Mouse (Mus musculus) thymus, postnatal 0 days (tissue): ENCODE results near the gene Hoxc5. TPM values are rescaled to one million over a fixed set of nuclear protein-coding genes. Genes with fewer than 3 reads are reported as not detected.

Experiments
- DNase-seq: peaks from one replicate; pipeline ENCODE4 v3.0.0-alpha.2; 2015; ENCODE audit warnings: low spot score
- polyA plus RNA-seq: library from polyadenylated mRNA; unstranded; fragments of >200 nt; fragmentation: Nextera tagmentation; extraction: Ambion mirVana; gene quantifications from 2 replicates; pipeline ENCODE4 v1.2.1, GENCODE M21; 2015

Gene Hoxc5
- polyA plus RNA-seq, 1 experiment from 2014 or later = 0.16 TPM

GRCm38 (mm10) chr15:102967511-102968397, 511 bp downstream of the Hoxc5 start:
- DNase-seq = no peak

- no peak for DNase-seq
Observed at GRCm38 (mm10) chr15:102969296-102969695, 2.1 kb downstream of the Hoxc5 start.

GRCm38 (mm10) chr15:102970740-102971139, 3.5 kb downstream of the Hoxc5 start:
- DNase-seq = no peak

GRCm38 (mm10) chr15:102972254-102972653, 5.0 kb downstream of the Hoxc5 start:
- no peak for DNase-seq

- no peak for DNase-seq
Observed at GRCm38 (mm10) chr15:102972753-102973152, 5.5 kb downstream of the Hoxc5 start.

GRCm38 (mm10) chr15:102975034-102975433, 7.8 kb downstream of the Hoxc5 start:
- DNase-seq = no peak

- no peak for DNase-seq
Observed at GRCm38 (mm10) chr15:102975688-102976111, 8.5 kb downstream of the Hoxc5 start.

- no peak for DNase-seq
Observed at GRCm38 (mm10) chr15:102976171-102976570, 8.9 kb downstream of the Hoxc5 start, which contains the start of gene Hoxc9. Gene Hoxc9 (plus strand): TSS chr15:102976439.

- DNase-seq = no peak
Observed at GRCm38 (mm10) chr15:102976631-102977422, 9.6 kb downstream of the Hoxc5 start.

GRCm38 (mm10) chr15:102977423-102977974, 10.3 kb downstream of the Hoxc5 start:
- no peak for DNase-seq

GRCm38 (mm10) chr15:102978615-102979515, 11.6 kb downstream of the Hoxc5 start:
- no peak for DNase-seq

- DNase-seq = no peak
Observed at GRCm38 (mm10) chr15:102979936-102980335, 12.7 kb downstream of the Hoxc5 start.

- no peak for DNase-seq
Observed at GRCm38 (mm10) chr15:102980352-102980751, 13.1 kb downstream of the Hoxc5 start.

- no peak for DNase-seq
Observed at GRCm38 (mm10) chr15:102980912-102981311, 13.7 kb downstream of the Hoxc5 start.

GRCm38 (mm10) chr15:102981379-102982288, 14.4 kb downstream of the Hoxc5 start:
- DNase-seq = no peak

GRCm38 (mm10) chr15:102983716-102984115, 16.5 kb downstream of the Hoxc5 start:
- no peak for DNase-seq

- no peak for DNase-seq
Observed at GRCm38 (mm10) chr15:102984521-102984920, 17.3 kb downstream of the Hoxc5 start.

- DNase-seq = no peak
Observed at GRCm38 (mm10) chr15:102984925-102985324, 17.7 kb downstream of the Hoxc5 start.

GRCm38 (mm10) chr15:102987124-102987833, 20.0 kb downstream of the Hoxc5 start:
- peak; percentile 79 for DNase-seq
